Mouse (Mus musculus): Measurements from ENCODE around the gene Nlrc5.

DNA sequence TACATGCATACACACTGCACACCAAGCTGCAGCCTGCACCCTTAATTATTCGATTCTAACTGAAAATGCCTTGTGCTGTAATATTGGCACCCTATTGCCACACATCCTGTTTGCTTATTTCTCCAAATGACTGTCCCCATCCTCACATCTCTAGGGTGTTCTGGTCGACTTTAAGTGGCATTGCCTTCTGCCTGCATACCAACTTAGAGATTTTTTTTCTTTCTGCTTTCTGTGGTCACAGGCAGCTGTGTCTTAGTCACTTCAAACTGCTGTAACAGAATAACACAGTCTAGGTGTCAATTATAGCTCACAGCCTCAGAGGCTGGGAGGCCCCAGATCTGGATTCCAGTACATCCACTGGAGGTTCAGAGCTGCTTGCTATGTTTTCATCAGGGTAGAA is 24.4 kb downstream of the Nlrc5 start:
- TF ChIP-seq CTCF (IDR thresholded peaks at IDR 0.05; ENCODE audit: borderline replicate concordance, insufficient read depth, low read depth, low read length): no peak
- TF ChIP-seq POLR2A (IDR thresholded peaks at IDR 0.05; ENCODE audit: borderline replicate concordance, insufficient read depth, low read length): no peak

Data from cerebellum, adult 2 months (tissue).